Mouse (Mus musculus) urinary bladder, adult 18-20 months (tissue): ENCODE measurements around the gene Kcnip3.
A peak's percentile ranks its signal among the peaks of the same experiment; 100 is the strongest.

ENCODE experiments used
- DNase-seq, 2 experiments: peaks; one replicate each; pipeline ENCODE4 v3.0.0; 2022; ENCODE audit warnings: low spot score in 2 of 2, mixed read lengths in 2 of 2

The Kcnip3 gene

DNA sequence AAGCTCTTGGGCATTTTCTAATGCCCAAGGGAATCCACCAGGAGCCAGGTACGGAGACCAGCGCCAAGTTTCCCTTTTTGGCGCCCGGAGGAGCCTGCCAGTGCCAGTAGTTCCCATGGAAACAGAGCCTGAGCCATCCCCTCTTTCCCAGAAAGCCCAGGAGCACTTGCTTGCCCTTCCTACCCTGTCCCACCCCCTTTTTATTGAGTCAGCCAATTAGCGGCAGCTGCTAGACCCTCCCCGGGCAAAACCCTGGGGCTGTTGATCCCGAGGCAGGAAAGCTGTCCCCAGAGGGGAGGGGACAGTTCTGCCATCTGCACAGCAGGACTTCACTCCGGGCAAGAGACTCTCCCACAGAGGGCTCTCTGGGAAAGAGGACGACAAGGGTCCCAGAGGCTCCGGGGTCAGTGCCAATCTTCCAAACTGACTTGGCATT, at the start of gene Kcnip3:
Kcnip3 (minus strand) TSS at position 89 of the 436 bp plus-strand sequence.
- no peak for DNase-seq

DNA sequence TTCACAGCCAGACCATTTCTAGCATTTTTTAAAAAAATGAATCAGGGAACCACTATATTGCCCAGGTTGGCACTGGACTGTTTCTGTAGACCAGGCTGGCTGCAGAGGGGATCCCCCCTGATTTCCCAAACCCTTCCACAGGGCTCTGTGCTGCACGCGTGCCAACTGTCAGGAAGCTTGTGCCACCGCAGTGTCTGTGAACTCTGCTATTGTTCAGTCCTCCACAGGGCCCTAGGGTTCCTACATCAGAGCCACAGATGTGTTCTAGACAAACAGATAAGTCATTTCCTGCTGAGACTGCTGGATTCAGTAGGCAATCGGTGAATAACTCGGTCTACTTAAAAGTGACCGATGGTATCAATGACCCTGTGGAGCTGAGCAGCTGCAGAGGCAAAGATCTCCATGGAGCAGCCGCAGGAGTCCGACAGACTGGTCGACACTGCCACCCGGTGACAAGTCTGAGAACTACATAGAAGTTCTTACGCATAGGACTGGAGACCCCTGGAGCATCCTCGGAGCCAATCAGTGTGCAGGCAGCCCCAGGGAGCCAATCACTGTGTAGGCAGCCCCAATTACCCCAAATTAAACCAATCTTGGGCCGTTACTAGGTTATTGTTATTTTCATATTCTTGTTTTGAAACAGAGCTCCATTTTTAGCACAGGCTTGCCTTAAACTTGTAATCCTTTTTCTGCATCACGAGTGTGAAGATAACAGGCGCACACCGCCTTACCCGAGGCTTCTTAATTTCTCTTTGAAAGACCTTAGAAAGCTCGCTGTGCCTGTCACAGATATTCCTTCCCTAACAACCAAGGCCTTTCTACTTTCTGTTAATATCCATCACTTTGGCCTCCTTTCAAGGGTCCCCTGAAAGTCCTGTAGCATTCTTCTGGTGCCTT, 37.4 kb upstream of the Kcnip3 start:
- peak; percentile 59 to 72 for DNase-seq

DNA sequence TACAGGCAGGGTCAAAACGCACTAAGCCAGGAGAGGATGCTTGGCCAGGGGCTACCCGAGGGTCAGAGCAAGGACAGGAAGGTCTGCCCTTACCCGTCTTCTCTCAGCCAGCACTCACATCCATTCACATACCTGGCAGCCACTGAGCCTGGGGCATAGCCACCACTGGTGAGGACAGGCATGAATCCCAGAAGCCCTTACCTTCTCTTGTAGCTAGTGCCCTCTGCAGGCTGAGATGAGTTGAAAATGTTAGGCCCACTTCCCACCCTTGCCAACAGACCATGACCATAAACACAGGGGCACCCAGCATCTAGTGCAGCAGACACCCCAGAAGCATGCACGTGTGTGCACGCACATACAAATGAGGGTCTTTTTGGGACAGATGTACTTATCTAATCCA, 29.2 kb upstream of the Kcnip3 start:
- DNase-seq, result peak in 1 of 2 experiments; percentile 27

DNA sequence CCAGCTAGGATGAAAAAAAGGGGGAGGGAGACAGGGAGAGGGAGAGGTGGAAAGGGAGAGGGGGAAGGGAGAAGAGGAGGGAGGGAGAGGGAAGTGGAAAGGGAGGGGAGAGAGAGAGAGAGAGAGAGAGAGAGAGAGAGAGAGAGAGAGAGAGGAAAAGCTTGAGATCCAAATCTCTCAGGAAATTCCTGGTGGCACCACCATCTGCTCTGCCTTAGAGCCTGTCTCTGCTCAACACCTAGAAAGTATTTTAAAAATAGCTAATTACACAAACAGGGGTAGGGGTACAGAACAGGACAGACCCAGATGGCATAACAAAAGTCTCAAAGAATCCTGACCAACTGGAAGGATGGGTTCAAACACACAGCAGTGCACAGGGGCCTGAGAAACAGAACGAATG, 28.6 kb upstream of the Kcnip3 start:
- DNase-seq, result no peak

DNA sequence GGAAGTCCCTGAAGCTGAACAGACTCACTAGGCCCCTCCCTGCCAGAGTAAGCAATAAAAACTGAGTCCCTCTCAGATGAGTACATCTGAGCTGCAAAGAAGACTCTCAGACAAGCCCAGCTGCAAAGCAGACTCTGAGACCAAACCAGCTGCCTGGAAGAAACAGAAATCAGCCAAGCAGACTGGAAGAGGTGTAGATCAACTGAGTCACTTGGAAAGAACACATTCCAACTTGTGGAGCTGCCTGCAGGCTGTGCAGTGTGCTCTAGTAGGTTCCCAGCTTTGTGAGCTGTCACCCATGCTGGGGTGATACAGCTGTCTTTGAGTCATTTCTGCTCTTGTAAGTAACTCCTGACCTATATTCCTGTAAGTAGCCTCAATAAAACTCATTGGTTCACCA, 27.8 kb upstream of the Kcnip3 start:
- DNase-seq, result no peak

DNA sequence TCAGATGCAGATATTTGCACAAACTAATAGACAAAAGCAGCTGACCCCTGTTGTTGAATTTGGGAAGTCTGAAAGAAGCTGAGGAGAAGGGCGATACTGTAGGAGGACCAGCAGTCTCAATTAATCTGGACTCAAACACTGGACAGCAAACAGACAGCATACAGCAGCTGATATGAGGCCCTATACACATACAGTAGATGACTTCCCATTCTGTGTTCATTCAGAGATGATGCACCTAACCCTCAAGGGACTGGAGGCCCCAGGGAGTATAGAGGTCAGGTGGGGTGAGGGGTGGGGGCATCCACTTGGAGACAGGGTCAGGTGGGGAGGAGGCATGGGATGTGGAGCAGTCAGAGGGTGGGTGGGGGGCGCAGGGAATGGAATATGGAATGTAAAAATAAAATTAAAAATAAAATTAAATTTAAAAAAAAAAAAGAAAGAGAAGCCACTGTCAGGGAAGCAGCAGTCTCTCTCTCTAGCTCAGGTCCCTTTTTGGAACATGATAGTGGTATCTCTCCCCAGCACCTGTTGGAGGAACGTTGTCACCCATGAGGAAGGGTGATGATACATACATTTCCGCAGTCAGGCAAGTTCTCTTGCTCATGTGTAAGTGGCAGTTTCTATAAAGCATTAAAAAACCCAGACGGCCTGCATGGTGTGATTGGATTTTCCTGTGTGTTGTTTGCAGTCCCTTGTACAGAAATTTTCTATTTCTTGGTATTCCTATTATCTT, 26.6 kb upstream of the Kcnip3 start:
- no peak for DNase-seq

DNA sequence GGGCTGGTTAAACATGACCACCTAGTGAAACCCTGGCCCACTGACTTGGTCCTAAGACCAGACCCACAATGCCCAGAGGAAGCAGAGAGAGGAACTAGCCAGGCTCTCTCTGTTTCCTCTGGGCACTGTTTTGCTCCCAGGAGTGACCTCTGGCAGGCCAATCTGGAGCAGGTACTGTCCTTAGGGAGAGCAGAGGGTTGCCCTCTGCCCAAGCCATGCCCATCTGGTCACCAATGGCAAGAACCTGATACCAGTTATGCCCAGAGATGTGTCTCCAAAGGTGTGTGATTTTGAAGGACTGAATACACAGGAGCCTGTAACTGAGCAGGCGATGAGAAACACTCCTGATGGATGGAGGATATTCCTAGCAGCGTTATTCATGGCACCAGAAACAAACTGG, 19.8 kb upstream of the Kcnip3 start:
- DNase-seq, result no peak

DNA sequence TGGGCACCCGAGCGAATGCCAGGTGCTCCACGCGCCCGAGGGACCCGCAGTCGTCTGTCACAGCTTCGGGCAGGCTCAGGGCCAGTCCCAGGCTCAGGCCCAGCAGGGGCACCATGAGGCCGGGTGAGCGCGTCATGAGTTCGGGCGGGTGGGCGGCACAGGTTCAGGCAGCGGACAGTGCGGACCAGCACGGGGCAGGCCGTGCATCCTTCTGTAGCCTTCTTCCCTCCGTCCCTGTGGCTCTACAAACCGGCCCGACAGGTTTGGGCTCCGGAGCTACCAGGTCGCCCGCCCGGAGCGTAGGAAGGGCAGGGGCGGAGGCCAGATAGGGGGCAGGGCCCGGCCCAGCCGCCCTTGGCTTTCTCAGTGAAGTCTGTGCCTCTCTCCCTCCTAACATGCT, 19.3 kb upstream of the Kcnip3 start, which contains the start of gene Prom2:
Prom2 (minus strand) TSS at position 283 of the 400 bp plus-strand sequence.
- peak; percentile 77 for DNase-seq

DNA sequence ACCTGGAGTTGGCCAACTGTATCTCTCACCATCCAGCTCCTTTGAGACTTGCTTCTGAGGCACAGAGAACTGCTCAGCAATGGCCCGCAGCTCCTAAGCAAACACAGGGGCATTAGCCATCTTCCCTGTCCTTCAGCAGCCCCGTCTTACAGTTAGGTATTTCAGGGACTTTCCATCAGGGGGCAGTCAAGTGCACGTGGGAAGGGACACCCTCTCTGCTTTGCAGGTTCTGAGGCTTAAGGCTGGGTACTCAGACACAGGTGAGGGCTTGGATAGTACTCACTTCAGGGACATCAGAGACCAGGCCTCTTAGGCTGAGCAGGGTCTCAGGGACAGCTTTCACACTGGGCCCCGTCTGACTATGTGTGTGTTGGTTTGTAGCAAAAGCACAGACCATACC, 17.6 kb upstream of the Kcnip3 start:
- DNase-seq, result no peak

DNA sequence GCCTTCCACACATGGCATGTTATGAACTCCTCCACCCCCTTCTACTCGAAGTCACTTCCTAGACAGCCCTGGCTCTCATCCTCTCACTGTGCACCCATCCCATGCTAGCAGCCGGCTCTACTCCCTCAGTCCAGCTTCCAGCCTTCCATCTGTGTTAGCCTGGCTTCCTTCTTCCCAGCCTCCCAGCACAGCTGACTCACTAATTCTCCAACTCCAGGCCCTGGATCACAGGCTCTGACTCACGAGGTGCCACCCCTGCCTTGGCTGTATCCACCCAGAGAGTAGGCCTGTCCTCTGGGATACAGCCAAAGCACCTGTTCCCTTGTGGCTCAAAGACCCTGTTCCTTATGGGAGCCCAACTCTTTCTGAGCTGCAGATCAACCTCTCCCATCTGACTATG, 15.7 kb upstream of the Kcnip3 start:
- DNase-seq, result no peak

DNA sequence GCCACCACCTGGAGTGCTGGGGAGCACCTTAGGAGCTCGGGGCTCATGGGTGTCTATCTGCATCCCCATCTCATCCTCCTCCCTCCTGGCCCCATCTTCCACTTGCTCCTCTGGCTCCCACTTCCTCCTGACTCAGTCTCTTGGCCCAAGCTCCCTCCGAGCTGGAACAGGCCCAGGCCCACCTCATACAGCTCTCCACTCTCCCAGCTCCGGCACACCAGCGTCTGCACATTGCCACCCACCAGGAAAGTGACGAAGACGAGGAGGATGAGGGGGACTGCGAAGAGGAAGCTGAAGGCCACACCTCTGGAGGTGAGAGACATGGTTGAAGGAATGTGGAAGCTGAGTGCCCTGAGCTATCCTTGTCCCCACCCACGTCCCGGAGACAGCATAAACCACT, 13.5 kb upstream of the Kcnip3 start:
- no peak for DNase-seq

DNA sequence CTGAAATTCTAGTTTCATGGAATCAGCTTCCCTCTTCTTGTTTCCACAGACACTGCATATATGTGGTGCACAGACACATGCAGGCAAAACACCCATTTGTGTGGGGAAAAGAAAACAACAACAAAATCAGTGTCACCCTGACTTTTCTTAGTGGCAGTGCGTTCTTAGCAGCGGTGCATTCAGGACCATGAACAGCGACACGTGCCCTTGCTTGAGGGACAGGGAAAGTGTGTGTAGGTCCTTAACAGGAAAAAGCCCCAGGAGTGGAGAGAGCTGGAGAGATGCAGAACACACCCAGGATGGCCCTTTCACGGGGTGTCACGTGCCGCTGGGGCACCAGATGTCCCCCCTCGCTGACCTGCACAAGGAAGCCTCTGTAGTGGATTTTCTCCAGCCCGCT, 10.5 kb upstream of the Kcnip3 start:
- no peak for DNase-seq

DNA sequence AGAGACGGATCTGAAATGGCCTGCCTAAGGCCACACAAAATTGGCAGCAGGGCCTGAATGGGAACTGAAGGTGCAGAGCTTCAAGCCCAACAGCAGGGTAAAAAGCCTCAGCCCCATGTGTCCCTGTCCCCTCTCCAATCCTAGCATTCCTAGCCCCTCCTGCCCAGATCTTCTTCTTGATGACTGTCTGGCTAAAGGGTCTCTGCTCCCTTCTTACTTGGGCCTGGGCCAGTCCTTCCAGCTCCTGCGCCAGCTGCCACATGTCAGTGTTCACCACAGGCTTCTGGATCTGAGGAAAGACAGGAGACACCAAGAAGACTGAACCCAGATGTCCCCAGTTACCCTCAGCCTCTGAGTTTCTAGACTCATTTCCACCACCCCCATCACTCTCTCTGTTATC, 9.7 kb upstream of the Kcnip3 start:
- DNase-seq, result no peak

DNA sequence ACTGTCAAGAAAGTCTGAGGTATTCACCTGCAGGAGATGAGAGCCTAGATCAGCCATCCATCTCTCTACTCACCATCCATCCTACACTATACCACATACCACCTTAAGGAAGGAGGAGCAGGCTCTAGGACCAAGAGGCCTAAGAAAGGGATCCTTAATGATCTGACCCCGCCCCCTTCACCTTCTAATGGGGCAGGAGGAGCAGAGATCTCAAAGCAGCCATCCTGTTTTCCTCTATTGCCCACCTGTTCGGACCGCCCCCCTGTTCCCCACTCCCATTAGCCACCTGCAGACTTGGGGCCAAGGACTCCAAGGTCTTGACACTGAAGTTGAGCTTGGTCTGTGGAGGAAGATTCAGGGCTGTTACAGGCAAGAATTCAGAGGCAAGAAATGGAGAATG, 8.5 kb upstream of the Kcnip3 start:
- no peak for DNase-seq

DNA sequence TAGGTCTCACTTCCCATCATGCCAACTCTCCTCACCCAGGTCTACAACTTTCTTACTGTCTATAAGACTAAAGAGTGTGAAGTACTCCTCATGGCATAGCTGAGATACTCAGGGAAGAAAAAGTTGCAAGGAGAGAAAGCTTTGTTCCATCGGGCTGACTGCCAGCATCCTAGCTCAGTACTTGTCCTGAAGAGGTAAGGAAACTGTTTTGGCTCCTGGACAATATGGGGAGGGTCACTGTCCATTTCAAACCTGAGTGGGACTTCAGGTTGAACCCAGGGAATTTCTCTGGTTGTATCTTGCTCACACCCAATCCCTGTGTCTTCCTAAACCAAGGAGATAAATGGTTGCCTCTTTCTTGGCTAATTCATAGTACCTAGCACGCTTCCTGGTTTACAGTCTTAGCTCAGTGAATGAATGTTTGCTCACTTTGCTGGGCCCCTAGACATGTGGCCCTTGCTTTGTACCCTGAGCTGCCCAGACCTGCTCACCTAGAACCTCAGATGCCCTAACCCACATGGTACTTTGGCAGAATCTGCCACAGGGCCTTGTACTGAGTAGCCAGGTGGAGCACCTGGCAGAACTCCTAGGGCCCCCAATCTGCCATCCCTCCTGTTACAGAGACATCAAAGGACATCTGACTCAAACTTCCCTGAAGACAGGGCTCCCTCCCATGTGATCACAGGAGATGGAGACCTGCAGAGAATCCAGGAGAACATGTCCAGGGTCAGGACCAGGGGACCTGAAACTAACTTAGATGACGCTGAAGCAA, 3.3 kb upstream of the Kcnip3 start:
- no peak for DNase-seq

DNA sequence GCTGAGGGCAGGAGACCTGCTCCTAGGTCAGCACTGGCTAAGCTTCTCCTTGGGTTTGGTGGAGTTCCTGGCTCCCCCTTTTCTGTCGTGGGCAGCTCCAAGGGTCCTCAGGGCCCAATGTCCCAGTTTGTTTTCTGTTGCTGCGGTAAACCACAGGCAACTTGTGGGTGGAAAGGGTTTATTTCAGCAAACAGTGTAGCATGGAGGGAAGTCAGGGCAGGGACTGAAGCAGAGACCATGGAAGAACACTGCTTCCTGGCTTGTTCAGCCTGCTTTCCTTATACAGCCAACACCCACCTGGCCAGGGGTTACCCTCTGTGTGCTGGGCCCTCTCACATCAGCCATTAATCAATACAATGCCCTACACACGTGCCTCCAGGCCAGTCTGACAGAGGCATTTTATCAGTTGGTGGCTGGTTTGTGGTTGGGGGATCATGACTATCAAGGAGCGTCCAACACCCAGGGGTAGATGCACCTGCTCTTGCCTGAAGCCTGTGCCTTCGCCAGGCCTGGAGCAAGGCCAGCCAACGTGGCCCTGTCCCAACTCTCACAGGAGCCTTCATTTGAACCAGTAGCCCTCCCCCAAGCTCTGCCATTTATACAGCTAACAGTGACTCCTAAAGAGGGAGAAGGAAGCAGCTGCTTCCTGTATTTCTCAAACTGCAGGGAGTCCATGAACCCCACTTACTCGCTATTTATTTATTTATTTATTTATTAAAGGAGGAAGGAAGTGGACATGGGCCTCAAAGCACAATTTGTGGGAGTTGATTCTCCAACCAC, 2.2 kb upstream of the Kcnip3 start:
- DNase-seq, result no peak

DNA sequence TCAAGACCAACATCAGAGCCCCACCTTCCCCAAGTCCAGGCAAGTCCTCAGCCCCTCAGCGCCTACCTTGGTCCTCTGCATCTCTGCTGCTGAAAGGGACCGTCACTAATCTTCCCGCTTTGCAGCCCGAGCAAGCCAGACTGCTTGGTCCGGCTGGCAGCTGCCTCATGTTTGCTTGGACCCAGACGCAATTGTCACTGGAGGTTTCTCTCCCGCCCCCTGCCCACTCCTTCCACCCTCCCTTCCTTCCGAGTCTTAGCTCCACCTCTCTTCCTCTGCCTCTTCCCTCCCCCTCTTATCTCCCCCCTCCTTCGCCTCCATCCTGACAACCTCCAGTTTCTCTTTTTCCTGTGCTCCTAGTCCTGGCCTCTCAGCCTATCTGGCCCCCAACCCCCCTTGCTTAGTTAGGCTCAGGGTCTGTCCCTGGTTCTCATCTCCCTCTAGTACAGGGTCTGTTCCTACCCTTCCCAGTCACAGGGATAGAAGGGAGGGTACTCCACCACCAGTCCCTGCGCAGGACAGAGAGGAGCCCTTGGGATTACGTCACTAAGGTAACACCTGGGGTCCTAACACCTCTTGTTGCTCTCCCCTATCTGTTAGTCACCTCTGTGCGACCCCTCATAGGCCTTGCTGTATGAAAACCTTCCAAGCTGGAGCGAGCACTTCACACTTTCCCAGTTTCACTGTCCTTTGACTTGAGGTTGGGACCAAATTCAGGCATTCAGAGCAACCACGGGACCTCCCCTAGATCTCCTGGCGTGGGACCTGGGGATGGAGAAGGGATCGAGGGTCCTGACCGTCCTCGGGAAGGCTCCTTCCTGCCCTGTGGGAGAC, 505 bp downstream of the Kcnip3 start:
- no peak for DNase-seq

DNA sequence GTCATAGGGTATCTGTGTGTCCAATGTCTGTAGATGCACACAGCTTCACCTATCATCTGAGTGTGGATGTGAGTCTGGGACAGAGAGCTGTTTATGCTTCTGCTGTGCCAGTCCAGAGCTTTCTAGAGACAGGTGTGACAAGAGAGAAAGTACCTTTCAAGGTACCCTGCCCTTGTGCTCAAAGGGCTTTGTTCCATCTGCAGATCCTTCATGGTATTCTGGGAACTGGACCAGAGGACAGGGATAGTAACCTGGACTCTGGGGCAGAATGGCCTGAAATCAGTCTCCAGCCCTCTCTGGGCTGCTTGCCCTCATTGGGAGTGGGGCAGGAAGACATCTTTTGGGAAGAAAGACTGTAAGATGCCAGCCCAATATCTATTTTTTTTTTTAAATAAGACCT, 1.8 kb downstream of the Kcnip3 start:
- no peak for DNase-seq

DNA sequence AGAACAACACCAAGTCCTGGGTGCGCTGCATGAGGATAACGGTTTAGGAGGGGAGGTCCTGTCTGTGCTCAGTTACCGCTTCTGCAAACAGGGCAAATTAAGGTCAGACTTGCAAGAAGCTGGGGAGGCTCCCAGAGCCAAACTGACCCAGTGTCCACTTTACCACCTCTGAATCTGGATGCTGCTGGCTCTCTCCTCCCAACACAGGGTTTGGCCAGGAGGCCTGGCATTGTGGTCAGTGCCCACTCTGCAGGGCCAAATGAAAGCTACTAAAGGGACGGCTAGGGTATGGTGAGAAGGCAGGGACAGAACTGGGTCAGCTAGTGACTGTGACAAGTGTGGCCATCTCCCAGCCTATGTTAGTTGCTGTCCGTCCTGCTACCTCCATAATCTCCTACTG, 2.6 kb downstream of the Kcnip3 start:
- DNase-seq, result no peak

DNA sequence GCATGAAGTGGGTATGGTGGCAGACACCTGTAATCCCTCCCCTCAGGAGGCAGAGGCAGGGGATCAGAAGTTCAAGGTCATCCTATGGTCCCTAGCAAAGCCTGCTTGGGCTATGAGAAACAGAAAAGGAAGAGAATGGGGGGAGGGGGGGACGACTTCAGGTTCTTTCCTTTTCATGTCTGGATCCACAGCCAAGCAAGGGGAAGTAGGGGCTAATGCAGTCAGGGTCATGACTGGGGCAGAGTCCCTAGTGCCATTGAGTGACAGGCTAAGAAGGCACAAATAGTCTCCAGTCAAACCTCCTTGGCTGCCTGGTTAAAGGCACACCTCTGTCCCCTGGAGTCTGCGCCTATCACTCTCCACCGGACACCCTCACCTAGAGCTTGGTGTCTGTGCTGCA, 3.1 kb downstream of the Kcnip3 start:
- DNase-seq, result no peak

DNA sequence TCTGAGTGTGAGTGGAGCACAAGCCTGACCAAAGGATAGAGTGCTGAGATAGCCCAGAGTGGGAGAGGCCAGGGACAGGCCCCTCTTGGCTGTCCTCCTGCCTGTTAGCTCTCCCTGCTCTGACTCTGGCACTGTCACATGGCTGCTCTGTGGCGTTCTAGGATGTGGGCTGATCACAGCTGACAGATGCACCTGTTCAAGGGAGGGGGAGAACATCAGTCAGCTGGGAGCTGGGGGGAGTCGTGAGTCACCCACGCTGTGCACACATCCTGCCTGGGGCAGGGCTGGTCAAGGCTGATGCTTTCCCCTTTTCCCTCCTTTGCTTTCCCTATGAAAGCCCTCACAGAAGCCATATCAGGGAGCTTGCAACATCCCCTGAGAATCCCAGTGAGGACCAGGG, 3.6 kb downstream of the Kcnip3 start:
- no peak for DNase-seq
